Mouse (Mus musculus): ENCODE data around the gene Mast1.

DNA sequence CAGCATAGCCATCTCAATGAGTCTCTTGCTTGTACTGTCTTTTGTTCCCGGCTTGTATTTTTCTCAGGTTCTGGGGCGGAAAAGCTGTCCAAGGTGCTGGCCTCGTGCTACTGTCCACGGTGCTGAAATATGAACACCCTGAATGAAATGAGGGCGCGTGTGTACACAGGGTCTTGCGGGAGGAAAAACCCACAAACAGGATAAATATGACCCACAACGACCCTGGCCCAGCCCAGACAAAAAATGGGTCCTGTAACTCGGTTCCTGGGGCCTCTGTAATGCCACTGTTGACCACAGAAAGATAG, 10.0 kb upstream of the Mast1 start:
- TF ChIP-seq POLR2A (IDR thresholded peaks at IDR 0.05; ENCODE audit: low read depth, low read length) (no peak), CTCF (conservative IDR thresholded peaks at IDR 0.05; ENCODE audit: insufficient read depth, insufficient read length, low read depth, low read length) (0 out of 2 replicates have a peak, but pooled peaks have one; percentile 0)

All from kidney, adult 2 months (tissue).